Mouse (Mus musculus): Measurements from ENCODE around the gene Klf1. TPM values are rescaled to one million over a fixed set of nuclear protein-coding genes. Genes with fewer than 3 reads are reported as not detected.
A peak's percentile ranks its signal among the peaks of the same experiment; 100 is the strongest.

Klf1 gene
- 3.4 and 4.0 TPM in 2 replicates for polyA plus RNA-seq (2016; fragmentation: Nextera tagmentation; extraction: Ambion mirVana)

DNA sequence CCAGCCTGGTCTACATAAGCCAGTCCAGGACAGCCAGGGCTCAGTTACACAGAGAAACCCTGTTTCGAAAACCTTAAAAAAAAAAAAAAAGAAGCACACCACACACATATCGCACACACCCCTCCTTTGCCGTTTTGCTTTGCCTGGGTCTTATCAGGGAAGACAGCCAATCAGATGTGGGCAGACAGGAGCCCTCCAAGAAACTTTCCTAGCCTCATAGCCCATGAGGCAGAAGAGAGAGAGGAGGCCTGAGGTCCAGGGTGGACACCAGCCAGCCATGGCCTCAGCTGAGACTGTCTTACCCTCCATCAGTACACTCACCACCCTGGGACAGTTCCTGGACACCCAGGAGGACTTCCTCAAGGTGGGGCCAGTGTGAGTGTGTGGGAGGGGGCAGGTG, at the start of gene Klf1:
TSS of gene Klf1 (plus strand) at position 177 of the 400 bp plus-strand sequence.
- H3K4me2 ChIP-seq (replicated peaks) = peak within 1 kb of the TSS; percentile 93
- H3K9ac ChIP-seq = peak within 1 kb of the TSS; percentile 64
- peak within 1 kb of the TSS; percentile 52 for H3K4me3 ChIP-seq
- WGBS = 77% methylated on average over 3 of the region's 3 CpGs
- no peak for ATAC-seq (ENCODE audit: low FRiP score, low read depth)
- H3K36me3 ChIP-seq = no peaks in the 10 kb centered on the region
- H3K27me3 ChIP-seq (replicated peaks) = peaks cover 14% of the 10 kb centered on the region; the same call in 1 of the 2 replicates
- peaks cover 13% of the 10 kb centered on the region for H3K4me1 ChIP-seq
- no peak within 1 kb of the TSS for H3K27ac ChIP-seq
- no peaks in the 10 kb centered on the region for H3K9me3 ChIP-seq

DNA sequence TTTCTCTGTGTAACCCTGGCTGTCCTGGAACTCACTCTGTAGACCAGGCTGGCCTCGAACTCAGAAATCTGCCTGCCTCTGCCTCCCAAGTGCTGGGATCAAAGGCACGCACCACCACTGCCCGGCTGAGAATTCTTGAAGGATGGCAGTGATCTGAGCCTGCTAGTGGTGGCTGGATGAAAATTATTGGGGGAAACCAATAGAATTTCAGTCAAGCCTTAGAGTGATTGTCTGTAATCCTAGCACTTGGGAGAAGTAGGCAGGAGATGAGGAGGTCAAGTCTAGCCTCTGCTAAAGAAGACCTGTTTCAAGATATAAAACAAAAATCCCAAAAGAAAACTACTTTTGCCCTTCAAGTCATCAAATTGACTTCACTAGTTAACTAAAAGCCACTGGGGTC, 45.3 kb upstream of the Klf1 start:
- Histone ChIP-seq H3K4me1 (peaks cover 13% of the 10 kb centered on the region), H3K27ac (no peak overlapping the region), H3K4me2 (replicated peaks) (no peak overlapping the region), H3K36me3 (peaks cover 22% of the 10 kb centered on the region), H3K9me3 (no peaks in the 10 kb centered on the region), H3K9ac (no peak overlapping the region), H3K4me3 (no peak overlapping the region), H3K27me3 (replicated peaks) (no peaks in the 10 kb centered on the region)
- peak; percentile 45; the same call in 1 of the 2 replicates for ATAC-seq (ENCODE audit: low FRiP score, low read depth)
- WGBS = 94% methylated on average over 3 of the region's 3 CpGs

DNA sequence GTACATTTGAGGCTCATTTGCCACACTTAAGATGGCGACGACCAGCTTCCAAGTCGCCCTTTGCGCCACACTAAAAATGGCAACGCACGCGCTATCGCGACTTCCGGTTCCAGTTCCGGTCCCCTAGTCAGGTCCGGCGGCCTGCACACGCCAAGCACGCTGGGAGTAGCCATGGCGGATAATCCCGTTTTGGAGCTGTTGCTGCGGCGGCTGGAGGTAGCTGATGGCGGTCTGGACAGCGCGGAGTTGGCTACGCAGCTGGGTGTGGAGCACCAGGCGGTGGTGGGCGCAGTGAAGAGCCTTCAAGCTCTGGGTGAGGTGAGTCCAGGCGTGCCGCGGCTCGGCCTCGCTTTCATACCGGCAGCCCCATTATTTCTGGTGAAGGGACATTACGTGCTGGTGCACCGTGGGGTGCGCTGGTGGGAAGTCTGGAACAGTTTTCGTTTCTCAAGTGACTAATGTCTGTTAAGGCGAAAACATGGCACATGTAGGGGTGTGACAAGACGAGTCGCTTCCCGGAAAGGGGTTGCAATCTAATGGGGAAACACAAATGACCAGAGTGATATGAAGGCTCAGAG, 44.8 kb upstream of the Klf1 start, which contains the start of gene Farsa:
TSS of gene Farsa (plus strand) at position 126 of the 578 bp plus-strand sequence.
- 0 out of 2 replicates have a peak within 1 kb of the TSS, but pooled peaks have one; percentile 29 for H3K27ac ChIP-seq
- WGBS = under 1% methylated on average over 39 of the region's 39 CpGs
- H3K36me3 ChIP-seq = peaks cover 27% of the 10 kb centered on the region
- H3K4me2 ChIP-seq (replicated peaks) = peak within 1 kb of the TSS; percentile 94
- peak; percentile 86 for ATAC-seq (ENCODE audit: low FRiP score, low read depth)
- peak within 1 kb of the TSS; percentile 78 for H3K9ac ChIP-seq
- H3K9me3 ChIP-seq = no peaks in the 10 kb centered on the region
- H3K27me3 ChIP-seq (replicated peaks) = no peaks in the 10 kb centered on the region
- H3K4me1 ChIP-seq = peaks cover 13% of the 10 kb centered on the region
- peak within 1 kb of the TSS; percentile 92 for H3K4me3 ChIP-seq

GRCm38 (mm10) chr8:84871376-84872308, 30.1 kb upstream of the Klf1 start, which contains the start of gene Syce2:
Gene Syce2 (plus strand): TSS chr8:84872111.
- 16% methylated on average over 45 of the region's 46 CpGs for WGBS
- H3K4me2 ChIP-seq (replicated peaks) = peak within 1 kb of the TSS; percentile 84
- H3K27ac ChIP-seq = no peak within 1 kb of the TSS
- H3K36me3 ChIP-seq = peaks cover 32% of the 10 kb centered on the region
- peak within 1 kb of the TSS; percentile 34 for H3K4me3 ChIP-seq
- peak within 1 kb of the TSS; percentile 51; the same call in 1 of the 2 replicates for H3K9ac ChIP-seq
- H3K27me3 ChIP-seq (replicated peaks) = peaks cover 8% of the 10 kb centered on the region
- peak; percentile 68 for ATAC-seq (ENCODE audit: low FRiP score, low read depth)
- no peaks in the 10 kb centered on the region for H3K9me3 ChIP-seq
- H3K4me1 ChIP-seq = peaks cover 11% of the 10 kb centered on the region

- 4% methylated on average over 54 of the region's 54 CpGs for WGBS
- no peak overlapping the region for H3K27ac ChIP-seq
Measured at GRCm38 (mm10) chr8:84872309-84872965, 29.3 kb upstream of the Klf1 start.

GRCm38 (mm10) chr8:84873016-84873415, 28.7 kb upstream of the Klf1 start:
- no peak overlapping the region for H3K27ac ChIP-seq
- H3K4me3 ChIP-seq = peak overlapping the region; percentile 34; the same call in 1 of the 2 replicates
- H3K27me3 ChIP-seq (replicated peaks) = peaks cover 8% of the 10 kb centered on the region
- 69% methylated on average over 4 of the region's 4 CpGs for WGBS
- peaks cover 18% of the 10 kb centered on the region for H3K36me3 ChIP-seq
- H3K9ac ChIP-seq = peak overlapping the region; percentile 51; the same call in 1 of the 2 replicates
- ATAC-seq (ENCODE audit: low FRiP score, low read depth) = no peak
- H3K4me1 ChIP-seq = peaks cover 11% of the 10 kb centered on the region
- H3K9me3 ChIP-seq = no peaks in the 10 kb centered on the region
- H3K4me2 ChIP-seq (replicated peaks) = peak overlapping the region; percentile 84

More at GRCm38 (mm10) chr8:84872309-84872965, 29.3 kb upstream of the Klf1 start:
- H3K9ac ChIP-seq = peak overlapping the region; percentile 51; the same call in 1 of the 2 replicates
- peaks cover 11% of the 10 kb centered on the region for H3K4me1 ChIP-seq
- no peaks in the 10 kb centered on the region for H3K9me3 ChIP-seq
- peaks cover 8% of the 10 kb centered on the region for H3K27me3 ChIP-seq (replicated peaks)
- peaks cover 24% of the 10 kb centered on the region for H3K36me3 ChIP-seq
- peak; percentile 56; the same call in 1 of the 2 replicates for ATAC-seq (ENCODE audit: low FRiP score, low read depth)
- H3K4me2 ChIP-seq (replicated peaks) = peak overlapping the region; percentile 84
- H3K4me3 ChIP-seq = peak overlapping the region; percentile 34

DNA sequence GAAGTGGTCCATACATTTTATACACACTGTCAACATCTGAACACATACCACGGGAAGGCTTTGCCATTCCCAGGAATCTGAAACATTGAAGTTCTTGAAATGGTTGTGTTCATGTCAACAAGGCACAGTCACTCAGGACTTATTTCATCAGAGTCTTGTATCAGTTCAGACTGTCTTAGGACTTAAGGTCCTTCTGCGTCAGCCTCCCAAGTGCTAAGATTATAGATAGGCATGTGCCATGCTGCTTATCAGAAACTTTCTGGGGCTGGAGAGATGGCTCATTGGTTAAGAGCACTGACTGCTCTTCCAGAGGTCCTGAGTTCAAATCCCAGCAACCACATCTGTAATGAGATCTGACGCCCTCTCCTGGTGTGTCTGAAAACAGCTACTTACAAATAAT, 27.4 kb upstream of the Klf1 start:
- Histone ChIP-seq H3K4me1 (peaks cover 11% of the 10 kb centered on the region), H3K36me3 (peaks cover 5% of the 10 kb centered on the region), H3K4me3 (no peak overlapping the region), H3K9me3 (no peaks in the 10 kb centered on the region), H3K27me3 (replicated peaks) (peaks cover 8% of the 10 kb centered on the region), H3K4me2 (replicated peaks) (no peak overlapping the region), H3K9ac (no peak overlapping the region), H3K27ac (no peak overlapping the region)
- 92% methylated on average over 3 of the region's 3 CpGs for WGBS
- ATAC-seq (ENCODE audit: low FRiP score, low read depth) = no peak

GRCm38 (mm10) chr8:84877297-84878035, 24.3 kb upstream of the Klf1 start:
- Histone ChIP-seq H3K4me1 (peaks cover 4% of the 10 kb centered on the region), H3K9me3 (no peaks in the 10 kb centered on the region), H3K36me3 (no peaks in the 10 kb centered on the region), H3K4me3 (no peak overlapping the region), H3K4me2 (replicated peaks) (no peak overlapping the region), H3K27ac (no peak overlapping the region), H3K27me3 (replicated peaks) (peaks cover 6% of the 10 kb centered on the region), H3K9ac (no peak overlapping the region)
- ATAC-seq (ENCODE audit: low FRiP score, low read depth) = no peak
- WGBS = 90% methylated on average over 3 of the region's 3 CpGs

DNA sequence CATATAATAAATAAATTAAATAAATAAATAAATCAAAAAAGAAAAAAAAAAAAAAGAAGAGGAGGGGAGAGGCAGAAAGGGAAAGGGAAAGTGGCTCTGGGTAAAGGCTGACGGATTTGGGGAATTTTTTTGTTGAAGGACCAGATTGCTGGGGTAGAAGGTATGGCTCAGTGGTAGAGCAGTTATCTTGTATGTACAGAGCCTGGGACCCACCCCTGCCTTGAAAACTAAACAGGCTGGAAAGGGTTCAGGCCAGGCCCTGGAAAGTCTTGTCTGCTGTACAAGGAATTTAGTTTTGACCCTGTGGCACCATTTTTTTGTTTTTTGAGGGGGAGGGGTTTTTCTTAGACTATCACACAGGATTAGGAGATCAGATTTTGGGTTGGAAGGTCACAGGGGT, 22.8 kb upstream of the Klf1 start:
- no peaks in the 10 kb centered on the region for H3K27me3 ChIP-seq (replicated peaks)
- no peaks in the 10 kb centered on the region for H3K9me3 ChIP-seq
- ATAC-seq (ENCODE audit: low FRiP score, low read depth) = no peak
- H3K4me3 ChIP-seq = no peak overlapping the region
- 89% methylated on average over 1 of the region's 1 CpGs for WGBS
- no peak overlapping the region for H3K4me2 ChIP-seq (replicated peaks)
- H3K4me1 ChIP-seq = no peaks in the 10 kb centered on the region
- no peak overlapping the region for H3K27ac ChIP-seq
- no peak overlapping the region for H3K9ac ChIP-seq
- H3K36me3 ChIP-seq = no peaks in the 10 kb centered on the region

- H3K4me1 ChIP-seq = no peaks in the 10 kb centered on the region
- H3K9ac ChIP-seq = no peak overlapping the region
- H3K27me3 ChIP-seq (replicated peaks) = no peaks in the 10 kb centered on the region
- H3K4me2 ChIP-seq (replicated peaks) = no peak overlapping the region
- WGBS = 84% methylated on average over 4 of the region's 4 CpGs
- no peak for ATAC-seq (ENCODE audit: low FRiP score, low read depth)
- no peak overlapping the region for H3K27ac ChIP-seq
- H3K36me3 ChIP-seq = peaks cover 38% of the 10 kb centered on the region
- no peaks in the 10 kb centered on the region for H3K9me3 ChIP-seq
- no peak overlapping the region for H3K4me3 ChIP-seq
Measured at GRCm38 (mm10) chr8:84884728-84885127, 17.0 kb upstream of the Klf1 start.

- Histone ChIP-seq H3K9me3 (no peaks in the 10 kb centered on the region), H3K4me1 (peaks cover 7% of the 10 kb centered on the region), H3K4me3 (no peak overlapping the region), H3K4me2 (replicated peaks) (no peak overlapping the region), H3K27me3 (replicated peaks) (no peaks in the 10 kb centered on the region), H3K36me3 (peaks cover 51% of the 10 kb centered on the region), H3K9ac (no peak overlapping the region), H3K27ac (no peak overlapping the region)
- no peak for ATAC-seq (ENCODE audit: low FRiP score, low read depth)
- WGBS = 96% methylated on average over 3 of the region's 3 CpGs
Measured at GRCm38 (mm10) chr8:84888280-84888679, 13.4 kb upstream of the Klf1 start.
